21 mouse cellular contexts compared by ENCODE assay signal in the genomic region with DNA sequence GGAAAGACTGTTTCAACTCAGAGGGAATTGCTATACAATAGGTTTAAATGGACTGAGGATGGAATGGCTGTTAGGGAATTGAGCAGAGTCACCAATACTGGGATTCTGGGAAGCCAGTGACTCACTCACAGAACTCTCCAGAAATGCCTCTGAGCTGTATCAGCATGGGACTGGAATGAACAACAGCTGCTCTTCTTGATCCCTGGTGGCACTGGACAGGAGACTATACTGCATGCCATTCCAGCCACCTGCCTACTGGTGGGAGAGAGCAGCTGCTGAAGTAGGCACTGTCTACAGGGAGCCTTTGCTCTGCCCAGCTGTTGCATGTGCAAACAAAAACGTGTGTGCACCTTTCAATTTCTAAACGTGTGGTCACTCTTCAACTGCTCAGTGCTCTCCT.
DNase-seq lines count a peak whose midpoint lies in the region; ATAC-seq and TF ChIP-seq lines count a peak whose summit lies in the region.
"Had no signal": no experiment of that assay in that cellular context is flagged by ENCODE, and none has a peak within 500 bp of the region (broad histone marks: within the 10 kb centered on the region; RNA-seq: fewer than 3 reads in every experiment).

No protein-coding gene starts in this region.

- H3K79me3 ChIP-seq in C2C12 (ENCODE audit: low read depth): no peaks in the 10 kb centered on the region

- H3K27me3 ChIP-seq in C2C12 (ENCODE audit: control insufficient read depth, insufficient read depth, insufficient read length): no peaks in the 10 kb centered on the region
- H3K27me3 ChIP-seq in hindbrain, embryonic 11.5 days (ENCODE audit: control insufficient read depth, insufficient read depth, low read length): no peaks in the 10 kb centered on the region
- H3K27me3 ChIP-seq: embryonic facial prominence, embryonic 12.5 days; forebrain, embryonic 13.5 days; heart, embryonic 12.5 days; hindbrain, embryonic 15.5 days had no signal

- WGBS in hindbrain, embryonic 11.5 days: 54% methylated on average over 2 of the region's 2 CpGs

- ATAC-seq in hindbrain, embryonic 11.5 days (ENCODE audit: low FRiP score): no peak
- ATAC-seq: forebrain, embryonic 13.5 days; forebrain, postnatal 0 days had no signal

- TF ChIP-seq POLR2A in embryonic fibroblast, embryonic 13.5 days (IDR thresholded peaks at IDR 0.05; ENCODE audit: low read depth, low read length): no peak

- no peaks in the 10 kb centered on the region for H3K4me1 ChIP-seq in embryonic fibroblast, embryonic 13.5 days (ENCODE audit: control insufficient read depth, insufficient read depth, low read length)
- H3K4me1 ChIP-seq in hindbrain, embryonic 11.5 days (replicated peaks; ENCODE audit: control insufficient read depth, insufficient read depth, low read length): no peaks in the 10 kb centered on the region
- H3K4me1 ChIP-seq: embryonic facial prominence, embryonic 12.5 days; forebrain, embryonic 13.5 days; heart, embryonic 12.5 days; hindbrain, embryonic 10.5 days; hindbrain, embryonic 15.5 days had no signal

- H3K4me2 ChIP-seq in hindbrain, embryonic 11.5 days (replicated peaks; ENCODE audit: low read depth, low read length): no peak overlapping the region
- H3K4me2 ChIP-seq: embryonic facial prominence, embryonic 12.5 days; forebrain, embryonic 13.5 days; heart, embryonic 12.5 days; hindbrain, embryonic 15.5 days had no signal

- peak; percentile 26 for DNase-seq in gastrocnemius, adult 2 months
- no peak for DNase-seq in gastrocnemius, postnatal 36 days
- DNase-seq in 3134 (ENCODE audit: extremely low read depth, insufficient read length, low spot score): peak; percentile 31
- DNase-seq in cerebellum, adult 8-10 months: no peak
- DNase-seq in hindbrain, embryonic 11.5 days (ENCODE audit: low spot score): no peak
- no peak for DNase-seq in lung, postnatal 14 days
- DNase-seq: adrenal gland, postnatal 10 days; B cell, adult 2 months; cerebellum, adult 18-20 months; cerebellum, postnatal 14 days; embryo, embryonic 11 days; forebrain, postnatal 0 days; kidney, adult 11 months; kidney, adult 9 months had no signal

- H3K27ac ChIP-seq in gastrocnemius, adult 2 months: peak overlapping the region; percentile 86
- H3K27ac ChIP-seq in embryonic fibroblast, embryonic 13.5 days (ENCODE audit: insufficient read depth, low read length): peak overlapping the region; percentile 85
- H3K27ac ChIP-seq in hindbrain, embryonic 11.5 days (ENCODE audit: low read depth, low read length): no peak overlapping the region
- H3K27ac ChIP-seq: embryonic facial prominence, embryonic 12.5 days; forebrain, embryonic 13.5 days; hindbrain, embryonic 10.5 days; hindbrain, embryonic 15.5 days had no signal

- no peaks in the 10 kb centered on the region for H3K9me3 ChIP-seq in hindbrain, embryonic 11.5 days (ENCODE audit: control insufficient read depth, low read length)
- H3K9me3 ChIP-seq: embryonic facial prominence, embryonic 12.5 days; forebrain, embryonic 13.5 days; heart, embryonic 12.5 days; hindbrain, embryonic 10.5 days; hindbrain, embryonic 15.5 days had no signal

- no peak for TF ChIP-seq CTCF in gastrocnemius, adult 2 months (IDR thresholded peaks at IDR 0.05)
- TF ChIP-seq CTCF in C2C12 (IDR thresholded peaks at IDR 0.05; ENCODE audit: control insufficient read depth, insufficient read depth, insufficient read length): no peak
- TF ChIP-seq CTCF in embryonic fibroblast, embryonic 13.5 days (IDR thresholded peaks at IDR 0.05; ENCODE audit: borderline replicate concordance, insufficient read depth, low read length): no peak

- intact Hi-C loops in gastrocnemius, adult 2 months (cut with DNase I): no loop called here
- intact Hi-C loops in gastrocnemius, postnatal 36 days (cut with DNase I): no loop called here

- no peak overlapping the region for H3K4me3 ChIP-seq in gastrocnemius, adult 2 months
- H3K4me3 ChIP-seq in C2C12 (ENCODE audit: insufficient read depth, poor library complexity, severe bottlenecking): no peak overlapping the region
- H3K4me3 ChIP-seq in embryonic fibroblast, embryonic 13.5 days (ENCODE audit: insufficient read depth, low read length): no peak overlapping the region
- no peak overlapping the region for H3K4me3 ChIP-seq in hindbrain, embryonic 11.5 days (ENCODE audit: low read depth, low read length)
- H3K4me3 ChIP-seq: embryonic facial prominence, embryonic 12.5 days; forebrain, embryonic 13.5 days; heart, embryonic 12.5 days; hindbrain, embryonic 10.5 days; hindbrain, embryonic 15.5 days had no signal

- no peaks in the 10 kb centered on the region for H3K36me3 ChIP-seq in C2C12 (ENCODE audit: control insufficient read depth, insufficient read depth)
- no peaks in the 10 kb centered on the region for H3K36me3 ChIP-seq in hindbrain, embryonic 11.5 days (ENCODE audit: control insufficient read depth, insufficient read depth, low read length)
- H3K36me3 ChIP-seq: embryonic facial prominence, embryonic 12.5 days; heart, embryonic 12.5 days; hindbrain, embryonic 10.5 days; hindbrain, embryonic 15.5 days had no signal

- H3K9ac ChIP-seq in hindbrain, embryonic 11.5 days (ENCODE audit: low read depth, low read length): no peak overlapping the region
- H3K9ac ChIP-seq: embryonic facial prominence, embryonic 12.5 days; forebrain, embryonic 13.5 days; forebrain, postnatal 0 days; heart, embryonic 12.5 days; hindbrain, embryonic 15.5 days had no signal

- H3ac ChIP-seq in C2C12 (ENCODE audit: control insufficient read depth, insufficient read length, low read depth): no peak overlapping the region

- H3K79me2 ChIP-seq in C2C12 (ENCODE audit: control insufficient read depth, insufficient read depth): no peaks in the 10 kb centered on the region

TF ChIP-seq in C2C12, 6 proteins besides CTCF, POLR2A, EP300 and RAD21:
- TF ChIP-seq FOSL1 (IDR thresholded peaks at IDR 0.05; ENCODE audit: insufficient read depth, low read length, poor library complexity, severe bottlenecking) (peak; percentile 51), MYOG (IDR thresholded peaks at IDR 0.05; ENCODE audit: control insufficient read depth, extremely low read depth, insufficient read length) (no peak), USF1 (IDR thresholded peaks at IDR 0.05; ENCODE audit: low read depth) (no peak), CEBPB (IDR thresholded peaks at IDR 0.05; ENCODE audit: low read depth) (no peak), MYOD1 (IDR thresholded peaks at IDR 0.05; ENCODE audit: control insufficient read depth, insufficient read length, low read depth) (peak; percentile 98), MAX (IDR thresholded peaks at IDR 0.05) (peak; percentile 44)

Comparison
In these comparisons a context has a peak if more than half of its experiments do, and no peak if none do; other contexts are left out.
1. DNase-seq: peak in gastrocnemius, adult 2 months (single experiment) and 3134 (single experiment); none in gastrocnemius, postnatal 36 days (0 of 2), cerebellum, adult 8-10 months (single experiment), hindbrain, embryonic 11.5 days (single experiment) and lung, postnatal 14 days (single experiment).